Mouse (Mus musculus): ENCODE measurements around the gene Lasp1.

- TF ChIP-seq CTCF (IDR thresholded peaks at IDR 0.05; ENCODE audit: extremely low read depth, insufficient read depth, insufficient read length, insufficient replicate concordance), result no peak
- no peak for TF ChIP-seq POLR2A (IDR thresholded peaks at IDR 0.05; ENCODE audit: low read depth, low read length)
Measured at GRCm38 (mm10) chr11:97824895-97825294, 26.1 kb downstream of the Lasp1 start.

Measured in spleen, adult 2 months (tissue).